Mouse (Mus musculus) mouse embryonic stem cell (cell line): ENCODE data around the gene Tmem63b.
"Not testable (repeated sequence)": the region's sequence is repeated elsewhere in the genome, so short reads cannot be mapped to it uniquely, and the experiment has no call there.

ENCODE experiments used
- in situ Hi-C, 2 experiments: fragments of 300-500 bp; cut with MboI; formaldehyde crosslinking; loops; 1 replicate in 1 of 2; 3 replicates in 1 of 2; pipeline ENCODE4 v1.14.3; 2019 to 2020; ENCODE audit warnings: low sequenced_read_pairs in 2 of 2, low pct_unique_long_range_greater_than_20kb in 1 of 2, mixed read lengths in 1 of 2; ENCODE audit not compliant: unreplicated experiment in 1 of 2

Tmem63b gene

GRCm38 (mm10) chr17:45641981-45642380, 44.7 kb downstream of the Tmem63b start:
- in situ Hi-C loops, result no loop called here

DNA sequence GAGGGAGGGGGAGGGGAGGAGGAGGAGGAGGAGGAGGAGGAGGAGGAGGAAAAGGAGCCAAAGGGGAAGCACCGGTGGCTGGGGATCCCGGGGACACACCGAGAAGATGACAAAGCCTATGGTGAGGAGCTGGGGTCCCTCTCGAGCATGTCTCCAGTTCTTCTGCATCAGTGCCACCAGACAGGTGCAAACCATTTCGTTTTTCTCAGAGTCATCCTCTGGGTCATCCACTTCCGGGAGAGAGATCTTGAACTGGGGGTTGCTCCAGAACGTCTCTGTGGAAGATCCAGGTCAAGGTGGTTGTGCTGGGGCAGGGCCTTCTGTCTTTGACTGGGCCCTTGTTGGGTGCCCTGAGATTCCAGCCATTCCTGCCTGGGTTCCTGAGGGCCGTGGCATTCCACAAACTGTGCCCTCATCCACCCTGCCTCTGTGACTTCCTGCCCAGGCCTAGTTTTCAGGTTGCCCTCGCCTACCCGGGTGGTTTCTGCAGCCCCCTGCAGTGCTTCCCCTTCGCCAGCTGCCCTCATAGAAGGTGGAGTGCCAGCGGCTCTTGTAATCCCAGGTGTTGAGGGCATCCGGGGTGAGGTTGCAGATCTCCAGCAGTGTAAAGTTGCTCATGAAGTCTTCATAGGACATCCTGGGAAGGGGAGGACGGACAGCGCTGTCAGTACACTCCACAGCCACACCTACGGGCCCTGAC, 48.0 kb downstream of the Tmem63b start:
- in situ Hi-C loops, result no loop called here

- in situ Hi-C loops, result no loop called here
These were observed 52.7 kb downstream of the Tmem63b start for GRCm38 (mm10) chr17:45634033-45634432.

DNA sequence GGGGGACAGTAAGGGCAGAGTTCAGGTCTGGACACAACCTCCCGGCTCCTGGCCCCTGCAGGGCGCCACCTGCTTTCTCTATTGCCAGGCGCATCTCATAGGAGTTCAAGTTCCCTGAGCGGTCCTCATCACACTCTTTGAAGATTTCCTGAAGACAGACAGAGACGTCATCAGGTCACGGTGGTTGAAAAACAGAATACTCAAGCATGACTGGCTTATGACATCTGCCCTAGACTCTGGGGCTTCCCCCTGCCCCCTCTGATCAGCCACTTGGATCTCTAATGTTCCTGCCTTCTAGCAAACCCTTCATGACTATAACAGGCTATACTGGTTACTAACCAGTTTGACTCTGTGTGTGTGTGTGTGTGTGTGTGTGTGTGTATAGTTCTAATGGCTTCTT, 54.8 kb downstream of the Tmem63b start:
- in situ Hi-C loops, result no loop called here

GRCm38 (mm10) chr17:45630992-45631391, 55.7 kb downstream of the Tmem63b start:
- in situ Hi-C loops, result no loop called here

GRCm38 (mm10) chr17:45629861-45630694, 56.6 kb downstream of the Tmem63b start:
- in situ Hi-C loops, result loop anchor here (5.0 kb wide), 1 partner anchor 43 kb away; no protein-coding TSS in a partner anchor

DNA sequence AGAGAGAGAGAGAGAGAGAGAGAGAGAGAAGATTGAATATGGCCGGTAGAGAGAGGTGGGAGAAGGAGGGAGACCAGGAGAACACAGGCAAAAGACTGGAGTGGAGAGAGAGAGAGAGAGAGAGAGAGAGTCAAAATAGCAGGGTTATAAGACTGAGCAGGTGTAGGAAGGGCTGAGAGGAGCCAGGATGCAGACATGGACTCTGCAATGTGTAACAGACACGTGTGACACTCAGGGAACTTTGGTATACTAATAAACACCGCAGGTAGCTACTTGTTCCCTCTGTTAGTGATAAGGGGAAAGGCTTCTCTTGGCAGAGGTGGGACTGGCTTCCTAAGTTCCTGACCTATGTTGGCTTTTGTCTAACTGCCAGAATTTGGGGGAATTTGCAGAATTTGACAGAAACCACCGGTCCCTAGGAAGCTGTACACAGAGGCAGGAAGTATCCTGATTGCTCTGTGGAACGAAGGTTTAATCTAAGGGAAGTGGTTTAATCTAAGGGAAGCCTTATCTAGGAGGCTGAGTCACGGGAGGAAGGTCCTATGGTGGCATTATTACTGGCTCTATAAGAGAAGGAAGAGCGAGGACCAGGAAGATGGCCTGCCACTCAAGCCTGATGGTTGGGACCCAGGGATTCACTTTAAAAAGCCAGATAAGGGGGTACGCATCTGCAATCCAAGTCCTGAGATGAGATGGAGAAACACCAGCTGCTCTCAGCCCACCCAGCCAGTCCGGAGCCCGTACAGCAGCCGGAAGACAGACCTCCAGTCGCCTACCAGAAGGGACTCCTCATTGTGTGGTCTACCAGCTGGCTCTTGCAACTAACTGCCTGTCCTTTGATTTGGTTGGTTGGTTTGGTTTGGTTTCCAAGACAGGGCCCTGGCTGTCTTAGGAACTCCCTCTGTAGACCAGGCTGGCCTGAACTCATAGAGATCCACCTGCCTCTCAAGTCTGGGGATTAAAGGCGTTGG, 57.5 kb downstream of the Tmem63b start:
- in situ Hi-C loops, result loop anchor here (5.0 kb wide), 1 partner anchor 42 kb away; no protein-coding TSS in a partner anchor

DNA sequence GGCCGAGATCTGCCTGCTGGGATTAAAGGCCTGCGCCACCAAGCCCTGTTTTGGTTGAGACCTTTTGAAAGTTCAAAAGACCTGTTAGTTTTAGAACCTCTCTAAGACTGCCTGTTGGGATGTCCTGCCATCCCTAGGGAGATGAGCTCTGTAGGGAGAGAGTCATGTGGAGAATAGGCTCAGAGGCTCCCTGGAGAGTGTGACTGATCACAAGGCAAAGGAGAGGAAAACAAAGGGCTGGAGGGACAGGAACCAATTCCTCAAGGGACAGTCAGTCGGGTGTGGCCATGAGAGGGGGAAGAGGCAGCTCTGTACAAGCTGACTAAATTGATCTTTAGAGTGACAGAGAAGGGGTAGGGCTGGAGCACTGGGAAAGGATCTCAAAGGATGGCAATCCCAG, 58.5 kb downstream of the Tmem63b start:
- in situ Hi-C loops, result loop anchor here (5.0 kb wide), 1 partner anchor 41 kb away; no protein-coding TSS in a partner anchor

DNA sequence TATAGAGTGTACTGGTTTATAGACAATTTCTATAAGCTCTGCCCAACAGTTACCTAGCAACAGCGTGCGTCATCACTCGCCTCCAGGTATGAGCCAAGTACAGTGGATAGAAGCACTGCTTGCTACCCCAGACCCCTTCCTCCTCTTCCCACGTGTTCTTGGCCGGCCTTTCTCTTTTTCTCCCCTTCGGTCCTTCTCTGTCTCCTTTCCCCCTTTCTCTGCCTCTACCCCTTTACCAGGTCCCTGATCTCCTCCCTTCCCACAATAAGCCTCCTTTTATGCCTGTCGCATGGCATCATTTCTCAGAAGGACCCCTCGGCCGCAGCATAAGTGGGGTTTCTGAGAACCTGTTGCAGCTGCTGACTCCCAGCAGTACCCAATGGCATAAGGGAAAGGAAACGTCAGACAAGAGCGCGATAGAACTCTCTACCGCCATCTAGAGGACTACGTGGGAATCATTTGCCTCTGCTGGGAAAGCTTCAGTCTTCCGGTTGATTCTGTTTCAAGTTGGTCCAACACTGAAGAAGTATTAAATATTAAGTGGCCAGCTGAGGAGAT, 60.0 kb downstream of the Tmem63b start:
- in situ Hi-C loops, result loop anchor here (5.0 kb wide), 1 partner anchor 39 kb away; no protein-coding TSS in a partner anchor

- in situ Hi-C loops, result not testable (repeated sequence)
These were observed 63.3 kb downstream of the Tmem63b start for GRCm38 (mm10) chr17:45623425-45623824.

DNA sequence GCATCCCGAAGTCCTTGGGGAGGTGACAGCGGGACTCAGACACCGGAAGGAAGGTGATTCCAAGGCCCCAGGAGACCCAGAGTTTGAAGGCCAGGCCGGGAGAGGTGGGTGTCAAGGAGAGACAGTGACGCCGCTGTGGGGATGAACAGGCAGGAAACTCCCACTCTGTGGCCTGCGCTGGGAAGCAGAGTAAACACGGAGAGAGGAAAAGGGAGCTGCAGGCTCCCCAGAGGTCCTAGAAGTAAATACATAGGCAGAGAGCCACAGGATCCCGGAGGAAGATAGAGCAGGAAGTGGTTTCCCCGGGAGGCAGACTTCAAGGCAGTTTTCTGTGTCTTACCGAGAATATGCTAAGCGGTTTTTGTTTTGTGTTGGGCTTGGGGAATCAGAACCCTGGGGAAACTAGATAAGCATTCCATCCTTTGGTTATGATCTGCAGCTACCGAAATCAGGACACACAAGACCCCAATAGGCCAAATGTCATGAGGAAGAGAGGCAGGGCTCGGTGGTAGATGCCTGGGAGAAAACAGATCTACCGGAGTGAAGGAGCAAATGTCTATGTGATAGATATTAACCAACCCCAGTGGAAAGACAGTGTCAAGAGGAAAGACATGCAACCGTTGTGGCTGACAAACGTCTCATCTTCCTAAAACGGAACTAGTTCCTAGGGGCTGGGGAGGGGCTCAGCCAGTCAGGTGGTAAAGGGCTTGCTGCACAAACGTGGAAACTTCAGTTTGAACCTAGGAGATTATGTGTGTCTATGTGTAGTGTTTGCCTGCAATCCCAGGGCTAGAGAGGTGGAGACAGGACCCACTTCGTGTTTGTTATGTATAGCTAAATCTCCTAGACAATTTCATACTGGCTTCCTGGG, 67.1 kb downstream of the Tmem63b start:
- in situ Hi-C loops, result no loop called here

DNA sequence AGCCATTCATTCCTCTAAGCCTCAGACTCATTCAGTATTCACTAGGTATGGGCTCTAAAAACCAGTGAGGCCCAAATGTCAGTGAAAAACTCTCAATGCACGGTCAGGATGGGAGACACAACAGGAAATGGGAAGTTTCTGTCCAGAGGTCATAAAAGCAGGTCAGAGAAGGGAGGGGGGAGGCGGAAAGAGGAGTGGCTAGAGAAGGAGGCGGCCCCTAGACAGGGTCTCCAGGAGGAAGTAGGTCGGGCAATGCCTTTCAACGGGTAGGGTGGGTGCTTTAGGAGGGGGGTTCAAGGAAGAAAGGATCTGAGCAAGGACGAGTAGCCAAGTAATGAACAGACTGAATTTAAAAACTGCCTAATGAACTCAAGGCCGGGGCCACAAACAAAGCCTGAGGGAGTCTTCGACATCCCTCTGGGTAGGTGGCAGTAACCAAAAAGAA, 67.7 kb downstream of the Tmem63b start:
- in situ Hi-C loops, result no loop called here

- in situ Hi-C loops, result no loop called here
These were observed 69.0 kb downstream of the Tmem63b start for GRCm38 (mm10) chr17:45617655-45618054.

DNA sequence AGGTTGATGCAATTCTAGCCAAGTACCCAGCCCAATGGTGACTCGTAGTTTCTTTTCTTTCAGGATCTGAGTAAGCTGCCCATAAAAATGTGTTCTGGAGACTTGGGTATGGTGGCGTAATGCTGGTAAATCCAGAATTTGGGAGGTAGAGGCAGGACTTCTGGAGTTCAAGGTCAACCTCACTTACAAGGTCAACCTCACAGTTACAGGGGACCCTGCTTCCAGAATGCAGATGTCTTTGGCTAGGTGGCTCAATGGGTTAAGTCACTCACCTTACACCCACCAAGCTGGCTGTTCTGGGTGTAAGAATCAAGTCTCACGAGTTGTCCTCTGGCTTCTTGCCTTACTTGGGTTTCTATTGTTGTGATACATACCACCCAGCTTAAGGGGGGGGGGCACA, 70.0 kb downstream of the Tmem63b start:
- in situ Hi-C loops, result no loop called here

GRCm38 (mm10) chr17:45616046-45616650, 70.6 kb downstream of the Tmem63b start:
- in situ Hi-C loops, result no loop called here

DNA sequence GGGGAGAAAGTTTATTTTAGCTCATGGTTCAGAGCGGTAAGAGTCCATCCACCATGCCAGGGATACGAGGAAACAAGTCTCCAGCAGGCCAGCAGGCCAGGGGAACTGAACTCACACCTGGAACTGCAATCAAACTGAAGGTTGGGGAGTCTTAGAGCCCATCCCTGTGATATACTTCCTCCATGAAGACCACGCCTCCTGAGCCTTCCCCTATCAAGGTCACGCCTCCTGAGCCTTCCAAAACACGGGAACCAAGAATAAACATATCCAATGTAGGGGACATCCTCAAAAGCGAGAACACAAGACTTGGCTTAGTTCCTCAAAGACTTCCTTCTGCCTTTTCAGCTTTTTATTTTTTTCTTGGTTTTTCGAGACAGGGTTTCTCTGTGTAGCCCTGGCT, 73.8 kb downstream of the Tmem63b start:
- in situ Hi-C loops, result no loop called here

GRCm38 (mm10) chr17:45612008-45612407, 74.7 kb downstream of the Tmem63b start:
- in situ Hi-C loops, result no loop called here
